In the genomic region with DNA sequence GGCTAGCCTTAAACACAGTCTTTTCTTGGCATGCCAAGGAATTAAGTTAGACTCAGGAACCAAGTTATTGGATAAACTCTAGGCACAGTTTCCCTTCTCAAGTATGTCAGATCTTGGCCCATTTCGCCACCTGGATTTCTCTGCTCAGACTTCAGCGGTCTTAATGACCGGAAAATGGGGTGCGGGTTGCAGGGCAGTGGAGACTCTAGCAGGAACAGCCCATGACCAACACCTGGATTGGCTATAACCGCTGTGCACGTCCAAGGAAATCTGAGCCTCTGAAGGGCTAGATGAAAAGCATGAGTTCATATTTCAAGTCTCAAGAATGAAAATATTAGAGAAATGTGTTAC, we compare ENCODE assay signal across 8 mouse cellular contexts.
DNase-seq lines count a peak whose midpoint lies in the region; ATAC-seq and TF ChIP-seq lines count a peak whose summit lies in the region.

No protein-coding gene starts in this region.

- H3K4me1 ChIP-seq in lung, embryonic 14.5 days (ENCODE audit: insufficient read depth) = peaks cover 21% of the 10 kb centered on the region
- H3K4me1 ChIP-seq in forebrain, embryonic 12.5 days = peaks cover 42% of the 10 kb centered on the region
- peaks cover 31% of the 10 kb centered on the region for H3K4me1 ChIP-seq in limb, embryonic 11.5 days (ENCODE audit: control insufficient read depth, insufficient read depth, low read length)
- peaks cover 48% of the 10 kb centered on the region for H3K4me1 ChIP-seq in neural tube, embryonic 15.5 days

- peak overlapping the region; percentile 65 for H3K4me3 ChIP-seq in lung, embryonic 14.5 days (ENCODE audit: low read depth, low read length)
- H3K4me3 ChIP-seq in forebrain, embryonic 12.5 days (replicated peaks) = peak overlapping the region; percentile 80
- peak overlapping the region; percentile 74 for H3K4me3 ChIP-seq in limb, embryonic 11.5 days (ENCODE audit: low read depth, low read length)
- peak overlapping the region; percentile 69 for H3K4me3 ChIP-seq in neural tube, embryonic 15.5 days (replicated peaks)

- H3K27me3 ChIP-seq in lung, embryonic 14.5 days (ENCODE audit: insufficient read depth, low read length) = no peaks in the 10 kb centered on the region
- no peaks in the 10 kb centered on the region for H3K27me3 ChIP-seq in forebrain, embryonic 12.5 days
- H3K27me3 ChIP-seq in limb, embryonic 11.5 days (ENCODE audit: control insufficient read depth, insufficient read depth, low read length) = no peaks in the 10 kb centered on the region
- no peaks in the 10 kb centered on the region for H3K27me3 ChIP-seq in neural tube, embryonic 15.5 days (replicated peaks)

- peak; percentile 16 for ATAC-seq in lung, embryonic 14.5 days (ENCODE audit: insufficient read depth)
- peak; percentile 5; the same call in 1 of the 2 replicates for ATAC-seq in forebrain, embryonic 12.5 days (ENCODE audit: low FRiP score)
- peak; percentile 45 for ATAC-seq in limb, embryonic 11.5 days (ENCODE audit: insufficient number of reproducible peaks, low FRiP score, low TSS enrichment, low read depth)
- 0 out of 2 replicates have a peak, but pooled peaks have one; percentile 2 for ATAC-seq in neural tube, embryonic 15.5 days (ENCODE audit: low FRiP score)

- H3K27ac ChIP-seq in lung, embryonic 14.5 days (ENCODE audit: low read depth) = peak overlapping the region; percentile 90
- peak overlapping the region; percentile 96 for H3K27ac ChIP-seq in forebrain, embryonic 12.5 days
- peak overlapping the region; percentile 96 for H3K27ac ChIP-seq in limb, embryonic 11.5 days (replicated peaks; ENCODE audit: low read depth, low read length)
- H3K27ac ChIP-seq in neural tube, embryonic 15.5 days (replicated peaks) = peak overlapping the region; percentile 89

- H3K36me3 ChIP-seq in lung, embryonic 14.5 days (ENCODE audit: insufficient read depth) = peaks cover 18% of the 10 kb centered on the region
- H3K36me3 ChIP-seq in forebrain, embryonic 12.5 days (replicated peaks) = peaks cover 17% of the 10 kb centered on the region
- H3K36me3 ChIP-seq in limb, embryonic 11.5 days (ENCODE audit: control insufficient read depth, insufficient read depth, low read length) = peaks cover 11% of the 10 kb centered on the region
- H3K36me3 ChIP-seq in neural tube, embryonic 15.5 days = no peaks in the 10 kb centered on the region

- peak overlapping the region; percentile 82 for H3K4me2 ChIP-seq in lung, embryonic 14.5 days
- H3K4me2 ChIP-seq in forebrain, embryonic 12.5 days = peak overlapping the region; percentile 78
- peak overlapping the region; percentile 90 for H3K4me2 ChIP-seq in limb, embryonic 11.5 days (ENCODE audit: low read depth, severe bottlenecking)
- H3K4me2 ChIP-seq in neural tube, embryonic 15.5 days = peak overlapping the region; percentile 93

- DNase-seq in lung, embryonic 14.5 days = no peak
- DNase-seq in lung, postnatal 14 days = no peak
- DNase-seq in limb, embryonic 11.5 days (ENCODE audit: low spot score) = peak; percentile 78
- no peak for DNase-seq in right cerebral cortex, adult 18-20 months
- DNase-seq in T-cell, adult 2 months (ENCODE audit: low spot score) = no peak
- no peak for DNase-seq in adrenal gland, postnatal 4 days (ENCODE audit: low spot score in 2 of 2)

- no peak for TF ChIP-seq CTCF in lung, embryonic 14.5 days (IDR thresholded peaks at IDR 0.05; ENCODE audit: low read depth)

- no peaks in the 10 kb centered on the region for H3K9me3 ChIP-seq in lung, embryonic 14.5 days (ENCODE audit: low read depth, low read length)
- no peaks in the 10 kb centered on the region for H3K9me3 ChIP-seq in forebrain, embryonic 12.5 days
- H3K9me3 ChIP-seq in limb, embryonic 11.5 days (ENCODE audit: control insufficient read depth, low read length) = no peaks in the 10 kb centered on the region
- no peaks in the 10 kb centered on the region for H3K9me3 ChIP-seq in neural tube, embryonic 15.5 days (replicated peaks)

- H3K9ac ChIP-seq in lung, embryonic 14.5 days = peak overlapping the region; percentile 81
- H3K9ac ChIP-seq in forebrain, embryonic 12.5 days = peak overlapping the region; percentile 83
- H3K9ac ChIP-seq in limb, embryonic 11.5 days (ENCODE audit: low read length) = peak overlapping the region; percentile 85
- peak overlapping the region; percentile 69 for H3K9ac ChIP-seq in neural tube, embryonic 15.5 days (replicated peaks)

- WGBS in lung, embryonic 14.5 days = 2% methylated on average over 6 of the region's 6 CpGs
- 4% methylated on average over 6 of the region's 6 CpGs for WGBS in forebrain, embryonic 12.5 days
- WGBS in limb, embryonic 11.5 days = 1% methylated on average over 6 of the region's 6 CpGs
- WGBS in neural tube, embryonic 15.5 days = 5% methylated on average over 6 of the region's 6 CpGs
